Mouse (Mus musculus): ENCODE measurements around the gene Ilkap.

GRCm38 (mm10) chr1:91407819-91408218, 9.2 kb upstream of the Ilkap start:
- no peak for TF ChIP-seq CTCF (IDR thresholded peaks at IDR 0.05)
- TF ChIP-seq POLR2A (IDR thresholded peaks at IDR 0.05; ENCODE audit: insufficient read depth, low read depth, low read length): no peak
- no peak for TF ChIP-seq EP300 (IDR thresholded peaks at IDR 0.05; ENCODE audit: insufficient read depth, low read depth, low read length)

Measured in heart, adult 2 months (tissue).